Comparison of ENCODE assay signal across 24 mouse cellular contexts in genomic region chr5:148690158-148690822, GRCm38 (mm10).
DNase-seq lines count a peak whose midpoint lies in the region; ATAC-seq and TF ChIP-seq lines count a peak whose summit lies in the region.
"Had no signal": no experiment of that assay in that cellular context is flagged by ENCODE, and none has a peak within 500 bp of the region (broad histone marks: within the 10 kb centered on the region; RNA-seq: fewer than 3 reads in every experiment).

No protein-coding gene starts in this region.

- H3K27ac ChIP-seq in forebrain, embryonic 15.5 days (replicated peaks) = no peak overlapping the region
- no peak overlapping the region for H3K27ac ChIP-seq in forebrain, embryonic 12.5 days
- no peak overlapping the region for H3K27ac ChIP-seq in lung, embryonic 14.5 days (ENCODE audit: low read depth)
- H3K27ac ChIP-seq in embryonic facial prominence, embryonic 10.5 days (replicated peaks) = 0 out of 2 replicates have a peak overlapping the region, but pooled peaks have one; percentile 4
- H3K27ac ChIP-seq in liver, embryonic 14.5 days = peak overlapping the region; percentile 68
- H3K27ac ChIP-seq: intestine, embryonic 15.5 days; lung, embryonic 15.5 days; macrophage; midbrain, embryonic 12.5 days; neural tube, embryonic 13.5 days had no signal

- TF ChIP-seq CTCF in lung, embryonic 14.5 days (IDR thresholded peaks at IDR 0.05; ENCODE audit: low read depth) = no peak
- TF ChIP-seq CTCF in liver, embryonic 14.5 days (IDR thresholded peaks at IDR 0.05; ENCODE audit: low read depth) = no peak

- no peaks in the 10 kb centered on the region for H3K9me3 ChIP-seq in forebrain, embryonic 15.5 days
- no peaks in the 10 kb centered on the region for H3K9me3 ChIP-seq in forebrain, embryonic 12.5 days
- H3K9me3 ChIP-seq in lung, embryonic 14.5 days (ENCODE audit: low read depth, low read length) = no peaks in the 10 kb centered on the region
- H3K9me3 ChIP-seq in embryonic facial prominence, embryonic 10.5 days = peaks cover 1% of the 10 kb centered on the region; the same call in 1 of the 2 replicates
- H3K9me3 ChIP-seq in liver, embryonic 14.5 days (ENCODE audit: control insufficient read depth, low read length) = no peaks in the 10 kb centered on the region
- H3K9me3 ChIP-seq: hindbrain, embryonic 15.5 days; intestine, embryonic 15.5 days; lung, embryonic 15.5 days; midbrain, embryonic 12.5 days had no signal

- peak; percentile 11; the same call in 1 of the 2 replicates for ATAC-seq in forebrain, embryonic 15.5 days (replicated peaks)
- no peak for ATAC-seq in forebrain, embryonic 12.5 days (ENCODE audit: low FRiP score)
- peak; percentile 59 for ATAC-seq in lung, embryonic 14.5 days (ENCODE audit: insufficient read depth)
- peak; percentile 91 for ATAC-seq in liver, embryonic 14.5 days (ENCODE audit: insufficient read depth)
- ATAC-seq: intestine, embryonic 15.5 days had no signal

- H3K27me3 ChIP-seq in forebrain, embryonic 15.5 days = no peaks in the 10 kb centered on the region
- H3K27me3 ChIP-seq in forebrain, embryonic 12.5 days = no peaks in the 10 kb centered on the region
- no peaks in the 10 kb centered on the region for H3K27me3 ChIP-seq in lung, embryonic 14.5 days (ENCODE audit: insufficient read depth, low read length)
- peaks cover 7% of the 10 kb centered on the region; the same call in 1 of the 2 replicates for H3K27me3 ChIP-seq in embryonic facial prominence, embryonic 10.5 days (replicated peaks; ENCODE audit: low read depth, poor library complexity, severe bottlenecking)
- no peaks in the 10 kb centered on the region for H3K27me3 ChIP-seq in liver, embryonic 14.5 days (ENCODE audit: control insufficient read depth, insufficient read depth, low read length)
- H3K27me3 ChIP-seq: CH12.LX; hindbrain, embryonic 15.5 days; intestine, embryonic 15.5 days; limb, embryonic 12.5 days; lung, embryonic 15.5 days; midbrain, embryonic 12.5 days; neural tube, embryonic 13.5 days had no signal

- DNase-seq in lung, embryonic 14.5 days = no peak
- DNase-seq in lung, postnatal 14 days = no peak
- no peak for DNase-seq in embryonic facial prominence, embryonic 10.5 days (ENCODE audit: low spot score)
- DNase-seq in liver, embryonic 14.5 days (ENCODE audit: low read depth in 3 of 3, low spot score in 3 of 3) = peak; percentile 48 to 59 (median 53)
- DNase-seq in spleen, postnatal 14 days (ENCODE audit: low spot score in 2 of 2) = no peak
- DNase-seq in layer of hippocampus, postnatal 36 days = no peak
- DNase-seq: adrenal gland, postnatal 25 days; cerebellum, adult 18-20 months; cerebellum, postnatal 36 days; gastrocnemius, postnatal 25 days; heart, postnatal 14 days; kidney, adult 9 months; kidney, postnatal 4 days; thymus, postnatal 25 days had no signal

- no peak overlapping the region for H3K4me3 ChIP-seq in forebrain, embryonic 15.5 days
- no peak overlapping the region for H3K4me3 ChIP-seq in forebrain, embryonic 12.5 days (replicated peaks)
- H3K4me3 ChIP-seq in lung, embryonic 14.5 days (ENCODE audit: low read depth, low read length) = no peak overlapping the region
- no peak overlapping the region for H3K4me3 ChIP-seq in embryonic facial prominence, embryonic 10.5 days
- H3K4me3 ChIP-seq in liver, embryonic 14.5 days (ENCODE audit: insufficient read depth in 1 of 2, low read depth in 2 of 2, low read length in 2 of 2) = no peak overlapping the region
- H3K4me3 ChIP-seq: hindbrain, embryonic 15.5 days; intestine, embryonic 15.5 days; limb, embryonic 12.5 days; lung, embryonic 15.5 days; midbrain, embryonic 12.5 days; neural tube, embryonic 13.5 days had no signal

- no peak overlapping the region for H3K4me2 ChIP-seq in forebrain, embryonic 15.5 days (replicated peaks)
- H3K4me2 ChIP-seq in forebrain, embryonic 12.5 days = no peak overlapping the region
- H3K4me2 ChIP-seq in lung, embryonic 14.5 days = no peak overlapping the region
- peak overlapping the region; percentile 61 for H3K4me2 ChIP-seq in liver, embryonic 14.5 days (ENCODE audit: low read depth)
- H3K4me2 ChIP-seq: hindbrain, embryonic 15.5 days; intestine, embryonic 15.5 days; limb, embryonic 12.5 days; lung, embryonic 15.5 days; midbrain, embryonic 12.5 days; neural tube, embryonic 13.5 days had no signal

- no peak overlapping the region for H3K9ac ChIP-seq in forebrain, embryonic 15.5 days (replicated peaks)
- H3K9ac ChIP-seq in forebrain, embryonic 12.5 days = no peak overlapping the region
- H3K9ac ChIP-seq in lung, embryonic 14.5 days = no peak overlapping the region
- peak overlapping the region; percentile 48 for H3K9ac ChIP-seq in liver, embryonic 14.5 days (replicated peaks)
- H3K9ac ChIP-seq: hindbrain, embryonic 15.5 days; intestine, embryonic 15.5 days; limb, embryonic 12.5 days; lung, embryonic 15.5 days; midbrain, embryonic 12.5 days; neural tube, embryonic 13.5 days had no signal

- 61% methylated on average over 7 of the region's 7 CpGs for WGBS in forebrain, embryonic 15.5 days
- WGBS in forebrain, embryonic 12.5 days = 72% methylated on average over 7 of the region's 7 CpGs
- WGBS in lung, embryonic 14.5 days = 49% methylated on average over 7 of the region's 7 CpGs
- WGBS in embryonic facial prominence, embryonic 10.5 days = 70% methylated on average over 7 of the region's 7 CpGs
- 20% methylated on average over 7 of the region's 7 CpGs for WGBS in liver, embryonic 14.5 days (ENCODE audit: insufficient replicate concordance)

- peaks cover 32% of the 10 kb centered on the region for H3K4me1 ChIP-seq in forebrain, embryonic 15.5 days
- H3K4me1 ChIP-seq in forebrain, embryonic 12.5 days = peaks cover 35% of the 10 kb centered on the region
- peaks cover 16% of the 10 kb centered on the region; the same call in 1 of the 2 replicates for H3K4me1 ChIP-seq in lung, embryonic 14.5 days (ENCODE audit: insufficient read depth)
- H3K4me1 ChIP-seq in embryonic facial prominence, embryonic 10.5 days = peaks cover 38% of the 10 kb centered on the region
- H3K4me1 ChIP-seq in liver, embryonic 14.5 days (replicated peaks; ENCODE audit: control insufficient read depth in 2 of 2, insufficient read depth in 2 of 2, low read length in 1 of 2) = peaks cover 33 to 45% of the 10 kb centered on the region in 2 experiments

- H3K36me3 ChIP-seq in forebrain, embryonic 15.5 days = no peaks in the 10 kb centered on the region
- no peaks in the 10 kb centered on the region for H3K36me3 ChIP-seq in forebrain, embryonic 12.5 days (replicated peaks)
- H3K36me3 ChIP-seq in lung, embryonic 14.5 days (ENCODE audit: insufficient read depth) = no peaks in the 10 kb centered on the region
- H3K36me3 ChIP-seq in embryonic facial prominence, embryonic 10.5 days (replicated peaks) = no peaks in the 10 kb centered on the region
- H3K36me3 ChIP-seq in liver, embryonic 14.5 days (replicated peaks; ENCODE audit: control insufficient read depth, insufficient read depth, low read depth) = no peaks in the 10 kb centered on the region
- H3K36me3 ChIP-seq: hindbrain, embryonic 15.5 days; intestine, embryonic 15.5 days; limb, embryonic 12.5 days; lung, embryonic 15.5 days; midbrain, embryonic 12.5 days; neural tube, embryonic 13.5 days had no signal

- peak; percentile 80 for TF ChIP-seq EP300 in liver, embryonic 14.5 days (IDR thresholded peaks at IDR 0.05; ENCODE audit: low read depth)

Comparison
In these comparisons a context has a peak if more than half of its experiments do, and no peak if none do; other contexts are left out.
1. H3K27ac ChIP-seq: peak in embryonic facial prominence, embryonic 10.5 days (single experiment) and liver, embryonic 14.5 days (single experiment); none in forebrain, embryonic 15.5 days (single experiment), forebrain, embryonic 12.5 days (single experiment) and lung, embryonic 14.5 days (single experiment).
2. DNase-seq: peak in liver, embryonic 14.5 days (3 of 3); none in lung, embryonic 14.5 days (single experiment), lung, postnatal 14 days (single experiment), embryonic facial prominence, embryonic 10.5 days (single experiment), spleen, postnatal 14 days (0 of 2) and layer of hippocampus, postnatal 36 days (0 of 2).